Mouse (Mus musculus) T-helper 17 cell (primary cell): ENCODE data around the gene Kazn.

Experiments
- in situ Hi-C, 2 experiments: fragments of 300-600 bp; cut with MboI, MseI; formaldehyde crosslinking; loops; 1 replicate in 1 of 2; 2 replicates in 1 of 2; pipeline ENCODE4 v1.15.1; 2025; ENCODE audit warnings: high pct_unique_total_duplicates in 2 of 2

Gene Kazn

GRCm38 (mm10) chr4:142165835-142166701, 73.1 kb downstream of the Kazn start:
- in situ Hi-C loops = loop anchor here in 1 of 2 experiments (5.0 kb wide), 1 partner anchor 851 kb away; no protein-coding TSS in a partner anchor

- in situ Hi-C loops = loop anchor here in 1 of 2 experiments (5.0 kb wide), 1 partner anchor 852 kb away; no protein-coding TSS in a partner anchor
These were observed 73.8 kb downstream of the Kazn start for GRCm38 (mm10) chr4:142165363-142165762.

- in situ Hi-C loops = no loop called here
These were observed 74.8 kb downstream of the Kazn start for GRCm38 (mm10) chr4:142164386-142164785.

DNA sequence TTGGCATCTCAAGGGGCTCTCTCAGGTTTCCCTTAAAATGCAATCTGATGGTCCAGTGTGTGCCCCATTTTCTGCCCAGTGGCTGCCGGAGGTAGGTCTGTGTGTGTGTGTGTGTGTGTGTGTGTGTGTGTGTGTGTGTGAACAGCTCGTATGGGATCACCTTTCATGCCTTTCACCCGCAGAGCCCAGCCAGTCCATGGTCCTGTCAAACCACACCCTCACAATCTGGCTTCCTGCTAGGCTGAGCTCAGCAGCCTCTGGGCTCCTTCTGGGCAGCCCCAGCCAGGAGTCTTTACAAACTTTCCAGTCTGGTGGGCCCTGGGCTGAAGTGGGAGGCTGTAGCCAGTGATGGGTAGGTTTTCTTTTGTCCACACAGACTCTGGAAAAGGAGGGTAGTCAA, 75.3 kb downstream of the Kazn start:
- in situ Hi-C loops = no loop called here

- in situ Hi-C loops = no loop called here
These were observed 76.5 kb downstream of the Kazn start for GRCm38 (mm10) chr4:142162729-142163128.

DNA sequence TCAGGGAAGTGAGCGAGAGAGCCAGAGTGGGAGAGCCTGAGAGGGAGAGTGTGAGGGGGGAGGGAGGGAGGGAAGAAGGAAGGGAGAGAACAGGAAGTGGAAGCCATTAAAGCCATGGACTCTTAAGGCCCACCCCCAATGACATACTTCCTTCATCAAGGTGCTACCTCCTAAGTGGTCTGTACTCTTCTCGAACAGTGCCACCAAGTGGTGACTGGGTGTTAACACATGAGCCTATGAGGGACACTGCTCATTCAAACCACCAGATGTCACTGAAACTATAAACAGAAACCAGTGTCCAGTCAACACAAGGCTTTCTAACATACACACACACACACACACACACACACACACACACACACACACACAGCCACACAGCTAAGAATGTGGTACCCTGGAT, 77.1 kb downstream of the Kazn start:
- in situ Hi-C loops = no loop called here

- in situ Hi-C loops = no loop called here
These were observed 79.2 kb downstream of the Kazn start for GRCm38 (mm10) chr4:142160041-142160440.

DNA sequence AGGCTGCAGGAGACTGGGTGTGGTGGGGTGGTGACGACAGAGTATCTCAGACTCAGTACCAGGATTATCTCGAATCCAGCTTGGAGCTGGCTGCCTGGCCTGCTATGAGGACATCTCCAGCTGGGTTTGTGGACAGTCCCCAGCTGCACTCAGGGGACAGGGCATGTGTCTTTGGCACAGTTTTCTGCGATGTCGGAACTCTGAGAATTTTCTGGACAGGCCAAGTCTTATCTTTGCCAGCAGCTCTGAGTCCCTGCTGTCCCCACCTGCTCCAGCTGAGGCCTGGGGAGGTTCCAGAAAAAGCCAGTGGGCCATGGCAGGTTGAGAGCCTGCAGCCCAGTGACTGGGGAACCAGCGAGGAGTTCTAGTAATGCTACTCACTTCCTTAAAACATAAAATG, 82.7 kb downstream of the Kazn start:
- in situ Hi-C loops = loop anchor here in 1 of 2 experiments (5.0 kb wide), 1 partner anchor 866 kb away; no protein-coding TSS in a partner anchor

- in situ Hi-C loops = no loop called here
These were observed 85.0 kb downstream of the Kazn start for GRCm38 (mm10) chr4:142154246-142154645.

GRCm38 (mm10) chr4:142153526-142153925, 85.7 kb downstream of the Kazn start:
- in situ Hi-C loops = no loop called here

- in situ Hi-C loops = no loop called here
These were observed 86.3 kb downstream of the Kazn start for GRCm38 (mm10) chr4:142152733-142153422.

DNA sequence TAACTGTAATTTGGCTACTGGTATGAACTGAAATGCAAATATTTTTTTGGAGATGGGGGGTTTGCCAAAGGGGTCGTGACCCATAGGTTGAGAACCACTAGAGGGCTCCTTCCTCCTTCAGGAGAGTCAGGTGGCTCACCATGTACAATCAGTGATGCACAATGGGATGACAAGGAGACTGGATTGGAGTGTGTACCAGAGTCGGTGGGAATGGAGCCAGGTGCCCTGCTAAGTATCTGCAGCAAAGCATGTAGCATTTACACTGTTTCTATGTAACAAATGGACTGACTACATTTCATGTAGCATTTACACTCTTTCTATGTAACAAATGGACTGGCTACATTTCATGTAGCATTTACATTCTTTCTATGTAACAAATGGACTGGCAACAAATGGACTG, 89.1 kb downstream of the Kazn start:
- in situ Hi-C loops = no loop called here

DNA sequence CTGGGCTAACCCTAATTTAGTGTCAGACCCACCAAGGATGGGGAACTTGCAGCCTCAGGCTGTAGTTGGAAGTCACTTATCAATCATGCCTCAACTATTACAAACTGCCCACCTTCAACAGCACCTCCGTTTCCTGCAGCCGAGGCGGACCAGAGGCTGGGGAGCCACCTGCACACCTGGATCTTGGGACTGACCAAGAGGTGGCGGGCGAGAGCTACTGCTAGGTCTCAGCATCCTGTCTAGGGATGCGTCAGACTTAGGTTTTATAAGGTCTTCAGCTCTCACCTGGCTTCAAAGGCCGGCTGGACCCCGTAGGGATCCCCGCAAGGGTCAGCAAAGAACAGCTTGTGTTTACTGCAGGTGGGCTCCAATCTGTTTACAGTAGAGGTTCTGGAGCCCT, 90.0 kb downstream of the Kazn start:
- in situ Hi-C loops = no loop called here

GRCm38 (mm10) chr4:142147671-142148070, 91.5 kb downstream of the Kazn start:
- in situ Hi-C loops = no loop called here

DNA sequence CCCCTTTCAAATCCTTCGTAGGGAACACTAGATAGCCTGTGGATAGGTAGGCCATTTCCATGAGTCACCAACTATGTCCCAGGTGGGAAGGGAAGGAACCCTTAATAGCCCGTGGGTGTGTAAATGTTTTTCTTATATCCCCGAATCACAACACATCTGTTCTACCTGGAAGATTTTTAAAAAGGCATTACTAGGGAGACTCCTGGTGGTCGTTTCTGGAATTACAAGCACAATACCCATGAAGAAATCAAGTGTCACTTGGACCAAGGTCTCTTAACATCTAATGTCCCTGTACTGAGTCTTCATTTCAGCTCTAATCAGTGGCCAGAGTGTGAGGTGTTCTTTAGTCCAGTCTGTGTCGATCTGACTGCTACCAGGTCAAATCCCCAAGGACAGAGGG, 95.1 kb downstream of the Kazn start:
- in situ Hi-C loops = no loop called here

- in situ Hi-C loops = no loop called here
These were observed 95.9 kb downstream of the Kazn start for GRCm38 (mm10) chr4:142143290-142143689.

DNA sequence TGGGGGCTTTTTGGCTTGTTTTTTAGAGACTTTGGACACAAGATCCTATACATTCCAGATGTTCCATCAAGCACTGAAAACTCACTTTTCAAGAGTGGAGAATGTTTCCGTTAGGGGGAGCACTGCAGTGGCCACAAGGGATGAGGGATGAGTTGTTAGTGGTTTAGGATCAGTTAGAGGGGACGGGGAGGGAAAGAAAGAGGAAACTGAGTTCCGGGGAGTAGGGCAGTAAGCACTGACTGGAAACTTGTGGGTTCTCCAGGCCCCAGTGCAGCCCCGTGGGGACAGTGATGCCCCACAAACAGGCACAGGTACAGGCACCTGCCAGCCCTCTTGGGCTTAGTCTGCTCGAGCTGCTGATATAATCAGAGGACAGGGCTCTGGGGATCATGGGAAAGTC, 99.5 kb downstream of the Kazn start:
- in situ Hi-C loops = no loop called here

DNA sequence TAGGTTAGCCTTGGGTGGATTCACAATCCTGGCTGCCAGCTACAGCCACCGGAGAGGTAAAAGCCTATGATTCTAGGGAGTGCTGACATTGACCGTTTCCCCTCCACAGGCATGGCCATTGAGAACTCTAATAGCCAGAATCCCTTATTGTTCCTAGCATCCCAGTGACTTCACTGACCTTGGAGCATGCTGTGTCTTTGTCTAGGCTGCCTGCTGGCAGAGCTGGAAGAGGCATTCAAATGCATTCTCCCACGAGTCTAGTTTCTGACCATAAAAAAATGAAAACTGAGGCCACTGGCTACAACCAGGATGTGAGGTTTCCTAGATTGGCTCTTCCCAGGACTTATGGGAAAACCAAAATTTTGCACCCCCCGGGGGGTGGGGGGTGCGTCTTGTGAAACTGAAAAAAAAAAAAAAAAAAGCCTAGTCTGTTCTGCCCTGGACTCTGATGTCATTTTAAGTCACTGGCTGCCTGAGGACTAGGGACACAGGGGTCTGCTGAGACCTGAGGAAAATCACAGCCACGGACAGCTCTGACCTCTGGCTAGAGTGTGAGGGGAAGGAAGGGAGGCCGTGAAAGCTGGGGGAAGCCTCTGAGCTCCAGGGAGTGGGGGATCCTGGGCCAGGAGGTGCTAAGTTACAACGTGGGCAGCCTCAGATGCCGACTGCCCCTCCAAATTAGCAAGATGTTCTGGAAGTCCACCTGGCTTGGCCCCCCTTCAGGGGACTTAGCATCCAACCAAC, 100.7 kb downstream of the Kazn start:
- in situ Hi-C loops = no loop called here

- in situ Hi-C loops = no loop called here
These were observed 102.3 kb downstream of the Kazn start for GRCm38 (mm10) chr4:142136766-142137503.

- in situ Hi-C loops = no loop called here
These were observed 103.7 kb downstream of the Kazn start for GRCm38 (mm10) chr4:142135515-142135914.

- in situ Hi-C loops = no loop called here
These were observed 109.0 kb downstream of the Kazn start for GRCm38 (mm10) chr4:142130162-142130561.
